Mouse (Mus musculus) heart, embryonic 11.5 days (tissue): ENCODE results near the gene Flii. TPM values are rescaled to one million over a fixed set of nuclear protein-coding genes. Genes with fewer than 3 reads are reported as not detected.

Experiments used
- ATAC-seq: fragments of 200-750 bp; cut with Nextera tagmentation; replicated peaks from 2 replicates; pipeline ENCODE4 v1.8.0; 2017; ENCODE audit warnings: moderate library complexity; ENCODE audit not compliant: insufficient number of reproducible peaks, low FRiP score, low TSS enrichment
- H3K27ac ChIP-seq: fragments of 300-500 bp; sonication (generic); 2 replicates; pipeline ENCODE4 v1.5.1; 2014; ENCODE audit warnings: mild to moderate bottlenecking, low read depth, low read length
- H3K27me3 ChIP-seq: fragments of 300-500 bp; sonication (generic); 2 replicates; pipeline ENCODE4 v1.6.1; 2014; ENCODE audit warnings: mild to moderate bottlenecking, low read length, mixed read lengths; ENCODE audit not compliant: control insufficient read depth, insufficient read depth
- H3K36me3 ChIP-seq: fragments of 300-500 bp; sonication (generic); 2 replicates; pipeline ENCODE4 v1.6.1; 2014; ENCODE audit warnings: mild to moderate bottlenecking, low read length, moderate library complexity, mixed read lengths; ENCODE audit not compliant: control insufficient read depth, insufficient read depth
- H3K4me1 ChIP-seq: fragments of 300-500 bp; sonication (generic); 2 replicates; pipeline ENCODE4 v1.6.1; 2014; ENCODE audit warnings: low read length; ENCODE audit not compliant: control insufficient read depth, insufficient read depth
- H3K4me2 ChIP-seq: fragments of 300-500 bp; sonication (generic); 2 replicates; pipeline ENCODE4 v1.6.1; 2014; ENCODE audit warnings: mild to moderate bottlenecking, moderate library complexity
- H3K4me3 ChIP-seq: fragments of 300-500 bp; sonication (generic); 2 replicates; pipeline ENCODE4 v1.5.1; 2014; ENCODE audit warnings: low read depth, low read length
- H3K9ac ChIP-seq: fragments of 300-500 bp; sonication (generic); 2 replicates; pipeline ENCODE4 v1.6.1; 2014; ENCODE audit warnings: mild to moderate bottlenecking, low read depth, low read length, moderate library complexity
- H3K9me3 ChIP-seq: fragments of 300-500 bp; sonication (generic); replicated peaks from 2 replicates; pipeline ENCODE4 v1.6.1; 2016; ENCODE audit warnings: low read length; ENCODE audit not compliant: control insufficient read depth
- WGBS: fragments of 180-500 bp; shearing (Covaris S2); extraction: QIAGEN DNeasy Blood & Tissue Kit; methylation state at CpG from one replicate; pipeline ENCODE4 v1.1.7; 2014; ENCODE audit not compliant: insufficient replicate concordance; 5-methylcytosine and 5-hydroxymethylcytosine counted together
- polyA plus RNA-seq: library from polyadenylated mRNA; unstranded; fragments of >200 nt; fragmentation: Nextera tagmentation; extraction: Ambion mirVana; gene quantifications from 2 replicates; pipeline ENCODE4 v1.2.1, GENCODE M21; 2014

The Flii gene
- polyA plus RNA-seq, 1 experiment from 2014 or later: 63.6 TPM

GRCm38 (mm10) chr11:60766969-60767368, 39.9 kb upstream of the Flii start:
- Histone ChIP-seq H3K9ac (no peak overlapping the region), H3K36me3 (peaks cover 7% of the 10 kb centered on the region; the same call in 1 of the 2 replicates), H3K4me1 (no peaks in the 10 kb centered on the region), H3K9me3 (no peaks in the 10 kb centered on the region), H3K27me3 (no peaks in the 10 kb centered on the region), H3K27ac (no peak overlapping the region), H3K4me3 (no peak overlapping the region), H3K4me2 (no peak overlapping the region)
- 57% methylated on average over 4 of the region's 4 CpGs for WGBS
- ATAC-seq: no peak

- Histone ChIP-seq H3K4me2 (no peak overlapping the region), H3K4me3 (no peak overlapping the region), H3K27me3 (no peaks in the 10 kb centered on the region), H3K4me1 (no peaks in the 10 kb centered on the region), H3K36me3 (peaks cover 14% of the 10 kb centered on the region; the same call in 1 of the 2 replicates), H3K9me3 (no peaks in the 10 kb centered on the region), H3K9ac (no peak overlapping the region), H3K27ac (no peak overlapping the region)
- no peak for ATAC-seq
- 81% methylated on average over 3 of the region's 3 CpGs for WGBS
Measured at GRCm38 (mm10) chr11:60761681-60762080, 34.6 kb upstream of the Flii start.

- WGBS: 93% methylated on average over 7 of the region's 7 CpGs
- H3K36me3 ChIP-seq: peaks cover 37% of the 10 kb centered on the region
- no peak overlapping the region for H3K4me2 ChIP-seq
- no peak for ATAC-seq
- no peaks in the 10 kb centered on the region for H3K4me1 ChIP-seq
- no peak overlapping the region for H3K27ac ChIP-seq
- H3K4me3 ChIP-seq: no peak overlapping the region
- no peaks in the 10 kb centered on the region for H3K27me3 ChIP-seq
- no peak overlapping the region for H3K9ac ChIP-seq
- no peaks in the 10 kb centered on the region for H3K9me3 ChIP-seq
Measured at GRCm38 (mm10) chr11:60755570-60755969, 28.5 kb upstream of the Flii start.

GRCm38 (mm10) chr11:60740321-60740720, 13.3 kb upstream of the Flii start:
- no peak overlapping the region for H3K4me2 ChIP-seq
- H3K9me3 ChIP-seq: no peaks in the 10 kb centered on the region
- no peaks in the 10 kb centered on the region for H3K27me3 ChIP-seq
- no peak overlapping the region for H3K4me3 ChIP-seq
- no peaks in the 10 kb centered on the region for H3K4me1 ChIP-seq
- 87% methylated on average over 3 of the region's 3 CpGs for WGBS
- peaks cover 23% of the 10 kb centered on the region for H3K36me3 ChIP-seq
- ATAC-seq: no peak
- H3K27ac ChIP-seq: no peak overlapping the region
- H3K9ac ChIP-seq: no peak overlapping the region

GRCm38 (mm10) chr11:60737450-60737849, 10.4 kb upstream of the Flii start:
- Histone ChIP-seq H3K36me3 (peaks cover 17% of the 10 kb centered on the region), H3K4me3 (no peak overlapping the region), H3K27me3 (no peaks in the 10 kb centered on the region), H3K27ac (no peak overlapping the region), H3K9ac (no peak overlapping the region), H3K4me1 (no peaks in the 10 kb centered on the region), H3K9me3 (no peaks in the 10 kb centered on the region), H3K4me2 (no peak overlapping the region)
- no peak for ATAC-seq

GRCm38 (mm10) chr11:60736491-60736890, 9.4 kb upstream of the Flii start:
- Histone ChIP-seq H3K4me2 (no peak overlapping the region), H3K9ac (no peak overlapping the region), H3K9me3 (no peaks in the 10 kb centered on the region), H3K36me3 (peaks cover 12% of the 10 kb centered on the region), H3K4me1 (no peaks in the 10 kb centered on the region), H3K27me3 (no peaks in the 10 kb centered on the region), H3K27ac (no peak overlapping the region), H3K4me3 (no peak overlapping the region)
- WGBS: 73% methylated on average over 3 of the region's 3 CpGs
- no peak for ATAC-seq

GRCm38 (mm10) chr11:60735191-60735590, 8.1 kb upstream of the Flii start:
- H3K9ac ChIP-seq: no peak overlapping the region
- H3K9me3 ChIP-seq: no peaks in the 10 kb centered on the region
- H3K27me3 ChIP-seq: no peaks in the 10 kb centered on the region
- no peak overlapping the region for H3K27ac ChIP-seq
- 75% methylated on average over 5 of the region's 5 CpGs for WGBS
- H3K4me2 ChIP-seq: no peak overlapping the region
- peaks cover 16% of the 10 kb centered on the region; the same call in 1 of the 2 replicates for H3K36me3 ChIP-seq
- no peak for ATAC-seq
- H3K4me3 ChIP-seq: no peak overlapping the region
- H3K4me1 ChIP-seq: no peaks in the 10 kb centered on the region

GRCm38 (mm10) chr11:60734206-60734605, 7.1 kb upstream of the Flii start:
- ATAC-seq: no peak
- Histone ChIP-seq H3K4me3 (no peak overlapping the region), H3K4me2 (no peak overlapping the region), H3K27me3 (no peaks in the 10 kb centered on the region), H3K4me1 (peaks cover 2% of the 10 kb centered on the region), H3K9ac (no peak overlapping the region; the same call in 1 of the 2 replicates), H3K9me3 (no peaks in the 10 kb centered on the region), H3K27ac (no peak overlapping the region), H3K36me3 (peaks cover 14% of the 10 kb centered on the region; the same call in 1 of the 2 replicates)
- WGBS: 70% methylated on average over 2 of the region's 2 CpGs

- Histone ChIP-seq H3K9ac (no peak overlapping the region), H3K4me2 (no peak overlapping the region), H3K9me3 (no peaks in the 10 kb centered on the region), H3K27ac (no peak overlapping the region), H3K27me3 (no peaks in the 10 kb centered on the region), H3K4me3 (no peak overlapping the region), H3K36me3 (peaks cover 11% of the 10 kb centered on the region; the same call in 1 of the 2 replicates), H3K4me1 (peaks cover 14% of the 10 kb centered on the region)
- 85% methylated on average over 14 of the region's 14 CpGs for WGBS
- no peak for ATAC-seq
Measured at GRCm38 (mm10) chr11:60731251-60731650, 4.2 kb upstream of the Flii start.
